Mouse (Mus musculus): ENCODE data around the gene Lrig2.

GRCm38 (mm10) chr3:104501648-104502047 lies 10.1 kb downstream of the Lrig2 start:
- no peak for TF ChIP-seq CTCF (IDR thresholded peaks at IDR 0.05; ENCODE audit: extremely low read depth, insufficient read depth, low read length)
- no peak for TF ChIP-seq POLR2A (IDR thresholded peaks at IDR 0.05; ENCODE audit: extremely low read depth, insufficient read depth, low read length)

All from cortical plate, adult 2 months (tissue).